Mouse (Mus musculus) cerebral cortex, adult 2 months (tissue): ENCODE data around the gene Mical2.

Source experiments
- WGBS: fragments of 180-500 bp; shearing (Covaris S2); methylation state at CpG from one replicate; pipeline ENCODE4 v1.1.7; 2018; 5-methylcytosine and 5-hydroxymethylcytosine counted together

Mical2 gene

GRCm38 (mm10) chr7:112354503-112354951, 128.9 kb downstream of the Mical2 start:
- WGBS: 23% methylated on average over 7 of the region's 7 CpGs

GRCm38 (mm10) chr7:112359594-112359993, 133.9 kb downstream of the Mical2 start:
- 85% methylated on average over 3 of the region's 3 CpGs for WGBS

- WGBS: 49% methylated on average over 7 of the region's 7 CpGs
Observed at GRCm38 (mm10) chr7:112362574-112363200, 137.0 kb downstream of the Mical2 start.

- WGBS: 91% methylated on average over 3 of the region's 3 CpGs
Observed at GRCm38 (mm10) chr7:112365864-112366263, 140.2 kb downstream of the Mical2 start.

- 20% methylated on average over 2 of the region's 2 CpGs for WGBS
Observed at GRCm38 (mm10) chr7:112369046-112369445, 143.4 kb downstream of the Mical2 start.

- 86% methylated on average over 3 of the region's 3 CpGs for whole genome bisulfite sequencing
Observed at GRCm38 (mm10) chr7:112369977-112370376, 144.3 kb downstream of the Mical2 start.

- WGBS: 88% methylated on average over 2 of the region's 2 CpGs
Observed at GRCm38 (mm10) chr7:112371387-112371786, 145.7 kb downstream of the Mical2 start.

- WGBS: 92% methylated on average over 5 of the region's 5 CpGs
Observed at GRCm38 (mm10) chr7:112374035-112374434, 148.4 kb downstream of the Mical2 start.

GRCm38 (mm10) chr7:112375062-112375461, 149.4 kb downstream of the Mical2 start:
- WGBS: 77% methylated on average over 9 of the region's 9 CpGs

GRCm38 (mm10) chr7:112375900-112376299, 150.2 kb downstream of the Mical2 start:
- WGBS: 44% methylated on average over 5 of the region's 5 CpGs

GRCm38 (mm10) chr7:112376611-112377010, 151.0 kb downstream of the Mical2 start:
- WGBS: 60% methylated on average over 2 of the region's 2 CpGs

- WGBS: 42% methylated on average over 8 of the region's 8 CpGs
Observed at GRCm38 (mm10) chr7:112377314-112377713, 151.7 kb downstream of the Mical2 start.

- WGBS: 83% methylated on average over 5 of the region's 5 CpGs
Observed at GRCm38 (mm10) chr7:112378056-112378455, 152.4 kb downstream of the Mical2 start.

GRCm38 (mm10) chr7:112378476-112378875, 152.8 kb downstream of the Mical2 start:
- WGBS: 35% methylated on average over 5 of the region's 5 CpGs

- WGBS: 82% methylated on average over 5 of the region's 5 CpGs
Observed at GRCm38 (mm10) chr7:112386521-112386920, 160.9 kb downstream of the Mical2 start.

GRCm38 (mm10) chr7:112387876-112388275, 162.2 kb downstream of the Mical2 start:
- WGBS: 91% methylated on average over 5 of the region's 5 CpGs

GRCm38 (mm10) chr7:112388363-112388875, 162.8 kb downstream of the Mical2 start:
- WGBS: 88% methylated on average over 5 of the region's 5 CpGs

GRCm38 (mm10) chr7:112389611-112390251, 164.1 kb downstream of the Mical2 start:
- whole genome bisulfite sequencing: 32% methylated on average over 6 of the region's 6 CpGs

GRCm38 (mm10) chr7:112390252-112390936, 164.7 kb downstream of the Mical2 start:
- 24% methylated on average over 11 of the region's 11 CpGs for WGBS

- WGBS: 29% methylated on average over 6 of the region's 6 CpGs
Observed at GRCm38 (mm10) chr7:112390937-112391605, 165.4 kb downstream of the Mical2 start.

- WGBS: 82% methylated on average over 3 of the region's 3 CpGs
Observed at GRCm38 (mm10) chr7:112397786-112398185, 172.1 kb downstream of the Mical2 start.
